Mouse (Mus musculus): ENCODE measurements around the gene Slc25a51. TPM values are rescaled to one million over a fixed set of nuclear protein-coding genes. Genes with fewer than 3 reads are reported as not detected.

Gene Slc25a51
- polyA plus RNA-seq, 1 experiment from 2014 or later = 84.5 TPM

DNA sequence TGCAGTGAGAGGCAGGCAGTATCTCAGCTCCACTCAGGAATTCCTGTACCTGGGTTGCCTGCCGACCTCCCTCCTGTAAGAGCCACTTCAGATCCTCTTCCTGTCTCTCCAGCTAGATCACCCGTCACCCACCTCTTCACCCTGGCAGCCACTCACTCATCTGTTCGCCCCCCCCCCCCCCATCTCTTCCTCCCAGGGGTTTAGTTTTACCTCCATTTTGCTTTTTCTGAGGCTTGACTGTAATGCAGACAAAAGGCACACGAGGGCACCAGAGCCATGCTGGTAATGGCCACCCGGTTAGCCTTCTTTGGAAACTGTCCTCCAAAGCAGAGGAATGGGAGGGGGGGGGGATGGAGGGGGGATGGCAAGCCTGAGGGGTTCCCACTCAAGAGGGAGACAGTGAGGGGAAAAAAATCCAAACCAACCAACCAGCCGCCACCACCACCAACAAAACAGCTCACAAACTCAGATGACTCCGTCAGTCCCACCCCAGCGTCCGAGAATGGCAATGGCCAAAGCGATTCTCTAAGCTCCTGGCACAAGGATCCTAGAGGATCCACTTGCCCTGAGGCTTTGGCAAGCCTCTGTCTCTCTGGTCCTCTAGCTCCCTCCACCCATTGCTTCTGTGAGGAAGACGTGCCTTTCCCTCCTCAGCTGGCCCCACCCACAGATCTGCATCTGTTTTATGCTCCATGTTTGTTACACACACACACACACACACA is 9.8 kb upstream of the Slc25a51 start:
- Histone ChIP-seq H3K36me3 (ENCODE audit: control insufficient read depth, insufficient read depth) (no peaks in the 10 kb centered on the region), H3K27me3 (replicated peaks; ENCODE audit: control insufficient read depth, insufficient read depth, low read length) (no peaks in the 10 kb centered on the region), H3K4me2 (ENCODE audit: low read length) (peak overlapping the region; percentile 27; the same call in 1 of the 2 replicates), H3K4me1 (replicated peaks; ENCODE audit: control insufficient read depth, insufficient read depth, low read length) (peaks cover 29% of the 10 kb centered on the region), H3K4me3 (replicated peaks; ENCODE audit: low read length) (no peak overlapping the region), H3K9ac (replicated peaks; ENCODE audit: low read depth, low read length) (no peak overlapping the region; the same call in 1 of the 2 replicates), H3K27ac (ENCODE audit: low read length) (no peak overlapping the region), H3K9me3 (ENCODE audit: control insufficient read depth, low read length) (no peaks in the 10 kb centered on the region)
- WGBS = 9% methylated on average over 11 of the region's 11 CpGs
- ATAC-seq = peak; percentile 63

DNA sequence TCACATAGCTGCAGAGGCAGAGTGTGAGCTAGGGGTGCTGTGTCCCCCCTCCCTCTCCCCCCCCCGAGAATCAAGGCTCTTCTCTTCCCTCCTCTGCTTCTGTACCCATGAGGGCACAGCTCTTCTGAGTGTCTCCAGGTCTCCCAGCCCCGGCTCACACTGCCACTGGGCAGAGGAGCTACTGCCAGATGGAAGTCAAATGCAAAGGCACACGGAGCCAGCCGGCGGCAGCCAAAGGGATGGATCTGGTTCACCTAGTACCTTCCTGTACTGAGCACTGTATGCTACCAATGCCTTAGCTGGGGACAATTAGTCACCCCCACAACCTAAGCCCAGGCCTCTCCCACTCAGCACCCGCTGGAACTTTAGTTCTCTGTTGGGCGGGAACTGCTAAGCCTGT is 7.7 kb upstream of the Slc25a51 start:
- 75% methylated on average over 7 of the region's 7 CpGs for WGBS
- ATAC-seq = no peak

DNA sequence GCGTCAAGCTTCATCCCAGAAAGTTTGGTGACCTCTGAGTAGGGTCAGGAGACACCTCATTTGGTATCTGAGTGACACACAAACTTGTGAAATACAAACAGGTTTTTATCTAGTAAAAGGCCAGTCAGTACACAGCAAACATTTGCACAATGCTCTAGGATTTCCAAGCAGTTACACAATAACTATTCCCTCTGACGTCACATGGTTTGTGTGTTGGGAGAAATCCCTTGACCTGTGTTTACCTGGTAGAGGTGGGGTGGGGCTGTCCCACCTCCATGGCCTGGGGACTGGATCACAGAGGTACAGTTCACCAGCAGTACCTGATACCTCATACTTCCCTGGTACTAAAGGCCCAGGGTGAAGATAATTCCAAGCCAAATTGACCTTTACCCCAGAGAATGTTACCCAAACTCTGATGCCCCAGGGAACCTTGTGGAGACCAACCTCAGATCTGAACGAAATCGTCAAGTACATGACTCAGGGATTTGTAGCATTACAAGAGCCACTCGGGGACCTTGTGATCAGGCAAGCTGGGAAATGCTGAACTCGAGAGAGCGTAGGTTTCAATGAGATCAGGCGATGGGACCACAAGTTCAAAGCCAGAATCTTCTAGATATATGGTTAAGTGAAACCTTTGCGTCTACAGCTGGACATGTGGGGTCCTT is 5.2 kb upstream of the Slc25a51 start:
- Histone ChIP-seq H3K9ac (replicated peaks; ENCODE audit: low read depth, low read length) (no peak overlapping the region), H3K4me3 (replicated peaks; ENCODE audit: low read length) (no peak overlapping the region), H3K4me1 (replicated peaks; ENCODE audit: control insufficient read depth, insufficient read depth, low read length) (peaks cover 9% of the 10 kb centered on the region), H3K27me3 (replicated peaks; ENCODE audit: control insufficient read depth, insufficient read depth, low read length) (no peaks in the 10 kb centered on the region), H3K9me3 (ENCODE audit: control insufficient read depth, low read length) (no peaks in the 10 kb centered on the region), H3K27ac (ENCODE audit: low read length) (no peak overlapping the region), H3K4me2 (ENCODE audit: low read length) (no peak overlapping the region), H3K36me3 (ENCODE audit: control insufficient read depth, insufficient read depth) (no peaks in the 10 kb centered on the region)
- ATAC-seq = no peak
- WGBS = 86% methylated on average over 9 of the region's 9 CpGs

More for the DNA sequence above, 7.7 kb upstream of the Slc25a51 start:
- Histone ChIP-seq H3K4me3 (replicated peaks; ENCODE audit: low read length) (no peak overlapping the region), H3K4me2 (ENCODE audit: low read length) (no peak overlapping the region), H3K9ac (replicated peaks; ENCODE audit: low read depth, low read length) (no peak overlapping the region), H3K9me3 (ENCODE audit: control insufficient read depth, low read length) (no peaks in the 10 kb centered on the region), H3K27me3 (replicated peaks; ENCODE audit: control insufficient read depth, insufficient read depth, low read length) (no peaks in the 10 kb centered on the region), H3K36me3 (ENCODE audit: control insufficient read depth, insufficient read depth) (no peaks in the 10 kb centered on the region), H3K27ac (ENCODE audit: low read length) (no peak overlapping the region), H3K4me1 (replicated peaks; ENCODE audit: control insufficient read depth, insufficient read depth, low read length) (peaks cover 22% of the 10 kb centered on the region)

DNA sequence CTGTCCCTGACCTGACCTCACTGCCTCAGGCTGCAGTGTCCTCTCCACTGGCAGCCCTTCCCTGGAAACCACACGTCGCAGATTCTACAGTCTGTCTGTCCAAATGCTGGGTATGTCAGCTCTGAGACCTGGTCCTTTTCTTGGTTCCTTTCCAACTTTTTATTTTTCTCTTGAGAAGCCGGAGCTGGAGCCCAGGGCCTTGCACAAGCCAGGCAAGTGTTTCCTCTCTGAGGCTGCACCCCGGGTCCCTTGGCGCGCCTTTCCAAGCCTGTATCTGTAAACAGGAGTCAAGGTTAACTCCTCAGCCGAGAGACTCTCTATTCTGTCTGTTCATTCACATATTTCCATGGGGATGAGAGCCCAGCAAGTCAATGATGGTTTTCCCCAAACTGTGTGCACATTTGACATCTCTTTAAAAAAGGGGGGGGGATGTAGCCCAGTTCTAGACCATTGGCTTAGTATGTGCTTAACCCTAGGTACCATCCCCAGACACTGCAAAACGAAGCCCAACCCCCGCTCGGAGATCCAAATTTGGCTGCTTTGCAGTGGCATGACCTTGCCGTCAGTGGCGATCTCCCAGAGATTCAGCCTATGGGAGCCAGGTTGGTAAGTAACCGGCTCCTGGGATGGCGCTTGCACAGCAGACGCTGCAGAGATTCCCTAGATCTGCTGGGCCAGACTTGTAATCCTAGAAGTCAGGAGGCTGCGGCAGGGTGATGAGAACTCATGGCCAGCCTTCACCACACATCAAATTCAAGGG is 4.0 kb upstream of the Slc25a51 start:
- Histone ChIP-seq H3K27ac (ENCODE audit: low read length) (no peak overlapping the region), H3K4me2 (ENCODE audit: low read length) (no peak overlapping the region), H3K9ac (replicated peaks; ENCODE audit: low read depth, low read length) (no peak overlapping the region), H3K27me3 (replicated peaks; ENCODE audit: control insufficient read depth, insufficient read depth, low read length) (no peaks in the 10 kb centered on the region), H3K36me3 (ENCODE audit: control insufficient read depth, insufficient read depth) (no peaks in the 10 kb centered on the region), H3K9me3 (ENCODE audit: control insufficient read depth, low read length) (no peaks in the 10 kb centered on the region), H3K4me3 (replicated peaks; ENCODE audit: low read length) (no peak overlapping the region), H3K4me1 (replicated peaks; ENCODE audit: control insufficient read depth, insufficient read depth, low read length) (peaks cover 5% of the 10 kb centered on the region)
- ATAC-seq = no peak
- WGBS = 72% methylated on average over 16 of the region's 16 CpGs

DNA sequence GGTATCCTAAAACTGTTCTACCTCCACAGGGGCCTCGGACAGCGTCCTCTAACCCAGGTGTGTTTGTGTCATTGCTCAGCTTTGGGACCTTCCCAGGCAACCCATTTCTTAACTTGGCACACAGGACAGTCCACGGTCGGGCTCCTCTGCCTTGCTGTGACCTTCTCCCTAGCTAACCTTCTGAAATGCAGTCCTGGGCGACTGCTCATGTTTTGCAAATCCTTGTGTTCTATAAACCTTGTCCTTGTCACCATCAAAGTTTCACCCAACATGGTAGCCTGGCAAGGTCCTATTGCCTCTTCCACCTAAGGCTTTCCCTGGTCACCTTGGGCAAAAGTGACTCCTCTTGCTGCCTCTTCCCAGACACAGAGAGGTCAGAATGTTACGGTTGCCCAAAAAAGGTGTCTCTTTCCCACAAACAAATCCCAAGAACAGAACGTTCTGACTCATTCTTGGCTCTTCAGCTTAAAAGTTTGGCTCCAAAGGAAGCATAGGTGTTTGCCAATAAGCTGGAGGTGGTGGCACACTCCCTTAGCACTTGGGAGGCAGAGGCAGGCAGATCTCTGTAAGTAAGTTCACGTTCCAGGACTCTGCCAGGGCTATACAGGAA is 2.7 kb upstream of the Slc25a51 start:
- H3K4me3 ChIP-seq (replicated peaks; ENCODE audit: low read length) = no peak overlapping the region
- no peak for ATAC-seq
- H3K4me2 ChIP-seq (ENCODE audit: low read length) = no peak overlapping the region
- no peaks in the 10 kb centered on the region for H3K9me3 ChIP-seq (ENCODE audit: control insufficient read depth, low read length)
- no peaks in the 10 kb centered on the region for H3K27me3 ChIP-seq (replicated peaks; ENCODE audit: control insufficient read depth, insufficient read depth, low read length)
- no peaks in the 10 kb centered on the region for H3K36me3 ChIP-seq (ENCODE audit: control insufficient read depth, insufficient read depth)
- 91% methylated on average over 8 of the region's 8 CpGs for WGBS
- H3K9ac ChIP-seq (replicated peaks; ENCODE audit: low read depth, low read length) = no peak overlapping the region
- H3K27ac ChIP-seq (ENCODE audit: low read length) = no peak overlapping the region
- H3K4me1 ChIP-seq (replicated peaks; ENCODE audit: control insufficient read depth, insufficient read depth, low read length) = peaks cover 19% of the 10 kb centered on the region

DNA sequence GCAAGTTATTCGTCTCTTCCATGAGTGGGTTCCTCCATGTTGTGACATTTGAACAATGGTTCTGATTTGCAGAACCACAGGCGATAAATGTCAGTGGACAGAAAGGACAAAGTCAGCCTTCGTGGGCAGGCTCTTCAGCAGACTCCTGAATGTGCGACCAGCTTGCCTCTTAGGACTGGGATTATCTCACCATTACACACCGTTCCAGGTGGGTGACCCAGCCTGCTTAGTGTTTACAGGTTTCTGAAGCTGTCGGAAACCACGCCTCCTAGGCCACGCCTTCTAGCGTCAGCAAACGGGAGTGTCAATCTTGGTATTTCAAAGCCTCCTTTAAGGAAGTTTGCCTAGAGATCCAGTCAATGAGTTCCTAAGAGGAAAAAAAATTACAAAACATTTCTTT is 704 bp upstream of the Slc25a51 start:
- peak overlapping the region; percentile 97 for H3K9ac ChIP-seq (replicated peaks; ENCODE audit: low read depth, low read length)
- ATAC-seq = peak; percentile 14; the same call in 1 of the 2 replicates
- peak overlapping the region; percentile 93 for H3K4me3 ChIP-seq (replicated peaks; ENCODE audit: low read length)
- WGBS = under 1% methylated on average over 10 of the region's 10 CpGs
- no peaks in the 10 kb centered on the region for H3K9me3 ChIP-seq (ENCODE audit: control insufficient read depth, low read length)
- no peaks in the 10 kb centered on the region for H3K27me3 ChIP-seq (replicated peaks; ENCODE audit: control insufficient read depth, insufficient read depth, low read length)
- H3K4me2 ChIP-seq (ENCODE audit: low read length) = peak overlapping the region; percentile 88
- H3K36me3 ChIP-seq (ENCODE audit: control insufficient read depth, insufficient read depth) = no peaks in the 10 kb centered on the region; the same call in 1 of the 2 replicates
- H3K4me1 ChIP-seq (replicated peaks; ENCODE audit: control insufficient read depth, insufficient read depth, low read length) = peaks cover 21% of the 10 kb centered on the region
- peak overlapping the region; percentile 91 for H3K27ac ChIP-seq (ENCODE audit: low read length)

DNA sequence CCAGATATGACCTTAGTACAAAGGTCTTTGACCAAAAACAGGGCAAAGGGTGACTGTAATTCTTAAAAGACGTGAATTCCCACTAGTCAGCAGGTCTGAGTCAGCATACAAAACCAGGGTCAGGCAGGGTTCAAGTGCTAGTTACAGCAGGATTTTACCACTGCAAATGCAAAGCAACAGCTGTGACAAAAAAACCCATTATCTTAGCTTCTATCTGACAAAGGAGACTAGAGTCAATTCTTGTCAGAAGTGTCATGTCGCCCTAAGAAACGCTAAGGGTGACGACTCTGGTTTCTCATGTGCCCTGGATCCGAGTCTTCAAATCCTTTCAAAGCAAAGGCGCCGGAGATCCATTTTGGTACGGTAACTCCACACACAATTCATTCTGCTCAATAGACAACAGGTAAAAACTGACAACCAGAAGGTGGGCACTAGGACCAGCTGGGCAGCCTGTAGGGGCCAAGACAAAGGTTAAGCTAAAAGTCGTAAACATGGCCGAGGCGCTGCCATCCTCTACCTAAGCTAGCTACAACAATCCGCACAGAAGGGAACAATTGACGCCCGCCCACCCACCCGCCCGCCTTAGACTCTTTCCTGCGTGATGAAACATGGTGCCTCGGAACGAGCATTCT is 747 bp downstream of the Slc25a51 start:
- H3K4me3 ChIP-seq (replicated peaks; ENCODE audit: low read length) = peak overlapping the region; percentile 93
- H3K9ac ChIP-seq (replicated peaks; ENCODE audit: low read depth, low read length) = peak overlapping the region; percentile 97
- H3K27ac ChIP-seq (ENCODE audit: low read length) = peak overlapping the region; percentile 91
- H3K4me2 ChIP-seq (ENCODE audit: low read length) = peak overlapping the region; percentile 88
- no peak for ATAC-seq
- no peaks in the 10 kb centered on the region for H3K9me3 ChIP-seq (ENCODE audit: control insufficient read depth, low read length)
- peaks cover 27% of the 10 kb centered on the region for H3K4me1 ChIP-seq (replicated peaks; ENCODE audit: control insufficient read depth, insufficient read depth, low read length)
- WGBS = 1% methylated on average over 19 of the region's 19 CpGs
- peaks cover 9% of the 10 kb centered on the region for H3K36me3 ChIP-seq (ENCODE audit: control insufficient read depth, insufficient read depth)
- no peaks in the 10 kb centered on the region for H3K27me3 ChIP-seq (replicated peaks; ENCODE audit: control insufficient read depth, insufficient read depth, low read length)

DNA sequence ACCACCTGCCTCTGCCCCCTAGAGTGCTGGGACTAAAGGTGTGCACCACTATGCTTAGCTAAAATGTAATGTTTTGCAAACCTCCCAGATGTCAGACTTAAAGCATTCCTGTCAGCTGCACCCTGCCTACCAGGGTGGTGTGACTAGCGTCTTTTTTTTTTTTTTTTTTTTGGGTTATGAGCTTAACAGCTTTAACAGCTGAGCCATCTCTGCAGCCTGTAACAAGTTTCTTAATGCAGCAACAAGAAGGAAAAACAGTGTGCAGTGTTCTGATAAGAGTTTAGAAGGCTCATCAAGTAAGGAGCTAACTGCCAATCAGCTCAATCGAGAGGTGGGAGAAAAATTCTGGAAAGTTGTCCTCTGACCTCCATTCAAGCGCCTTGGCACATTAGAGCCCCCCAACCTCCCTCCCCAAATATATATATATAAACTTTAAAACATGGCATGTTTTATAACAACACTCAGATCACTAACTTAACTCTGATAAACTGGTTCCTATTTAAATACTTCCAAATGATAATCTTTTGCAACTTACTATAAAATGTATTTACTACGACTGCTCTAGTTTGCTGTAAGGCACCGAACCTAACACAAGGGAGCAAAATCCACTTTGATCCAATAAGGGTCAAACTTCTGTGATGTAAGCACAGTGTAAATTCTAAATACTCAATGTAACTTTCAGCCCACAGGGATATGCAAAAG is 1.4 kb downstream of the Slc25a51 start:
- 61% methylated on average over 5 of the region's 5 CpGs for WGBS
- H3K27ac ChIP-seq (ENCODE audit: low read length) = no peak overlapping the region

More for the DNA sequence above, 1.4 kb downstream of the Slc25a51 start:
- no peaks in the 10 kb centered on the region for H3K27me3 ChIP-seq (replicated peaks; ENCODE audit: control insufficient read depth, insufficient read depth, low read length)
- peak overlapping the region; percentile 97 for H3K9ac ChIP-seq (replicated peaks; ENCODE audit: low read depth, low read length)
- no peaks in the 10 kb centered on the region for H3K9me3 ChIP-seq (ENCODE audit: control insufficient read depth, low read length)
- H3K4me3 ChIP-seq (replicated peaks; ENCODE audit: low read length) = peak overlapping the region; percentile 93
- peaks cover 28% of the 10 kb centered on the region for H3K4me1 ChIP-seq (replicated peaks; ENCODE audit: control insufficient read depth, insufficient read depth, low read length)
- peak overlapping the region; percentile 88 for H3K4me2 ChIP-seq (ENCODE audit: low read length)
- ATAC-seq = no peak
- peaks cover 10% of the 10 kb centered on the region for H3K36me3 ChIP-seq (ENCODE audit: control insufficient read depth, insufficient read depth)
